Mouse (Mus musculus): Measurements from ENCODE around the gene Stard7. TPM values are rescaled to one million over a fixed set of nuclear protein-coding genes. Genes with fewer than 3 reads are reported as not detected.

The Stard7 gene
- 95.0 and 102 TPM in 2 replicates for polyA plus RNA-seq (2014; fragmentation: Nextera tagmentation; extraction: Ambion mirVana)

- H3K9ac ChIP-seq (ENCODE audit: low read length), result peak within 1 kb of the TSS; percentile 95
- peak within 1 kb of the TSS; percentile 88 for H3K4me2 ChIP-seq (ENCODE audit: low read depth, low read length, severe bottlenecking)
- peak within 1 kb of the TSS; percentile 95 for H3K4me3 ChIP-seq (ENCODE audit: low read depth, low read length)
- H3K27me3 ChIP-seq (ENCODE audit: control insufficient read depth, insufficient read depth, low read length), result no peaks in the 10 kb centered on the region
- peak; percentile 95 for DNase-seq (ENCODE audit: low spot score)
- no peaks in the 10 kb centered on the region for H3K4me1 ChIP-seq (replicated peaks; ENCODE audit: control insufficient read depth, insufficient read depth, low read length)
- H3K36me3 ChIP-seq (ENCODE audit: control insufficient read depth, insufficient read depth, low read length), result no peaks in the 10 kb centered on the region
- no peaks in the 10 kb centered on the region for H3K9me3 ChIP-seq (ENCODE audit: control insufficient read depth, low read length)
- ATAC-seq (replicated peaks; ENCODE audit: low FRiP score), result peak; percentile 98
- under 1% methylated on average over 49 of the region's 49 CpGs for WGBS
- H3K27ac ChIP-seq (ENCODE audit: low read depth, low read length), result peak within 1 kb of the TSS; percentile 91
Observed at GRCm38 (mm10) chr2:127269491-127270299, at the start of gene Stard7. Stard7 (plus strand) TSS chr2:127270218.

GRCm38 (mm10) chr2:127225261-127225660 is 44.8 kb upstream of the Stard7 start:
- 98% methylated on average over 3 of the region's 3 CpGs for WGBS
- peaks cover 48% of the 10 kb centered on the region for H3K36me3 ChIP-seq (ENCODE audit: control insufficient read depth, insufficient read depth, low read length)
- H3K9ac ChIP-seq (ENCODE audit: low read length), result no peak overlapping the region
- no peaks in the 10 kb centered on the region for H3K27me3 ChIP-seq (ENCODE audit: control insufficient read depth, insufficient read depth, low read length)
- no peak overlapping the region for H3K27ac ChIP-seq (ENCODE audit: low read depth, low read length)
- DNase-seq (ENCODE audit: low spot score) (no peak), ATAC-seq (replicated peaks; ENCODE audit: low FRiP score) (no peak)
- H3K9me3 ChIP-seq (ENCODE audit: control insufficient read depth, low read length), result no peaks in the 10 kb centered on the region
- H3K4me2 ChIP-seq (ENCODE audit: low read depth, low read length, severe bottlenecking), result no peak overlapping the region
- no peaks in the 10 kb centered on the region for H3K4me1 ChIP-seq (replicated peaks; ENCODE audit: control insufficient read depth, insufficient read depth, low read length)
- no peak overlapping the region for H3K4me3 ChIP-seq (ENCODE audit: low read depth, low read length)

GRCm38 (mm10) chr2:127237897-127238610 is 32.0 kb upstream of the Stard7 start:
- Histone ChIP-seq H3K9me3 (ENCODE audit: control insufficient read depth, low read length) (no peaks in the 10 kb centered on the region), H3K9ac (ENCODE audit: low read length) (no peak overlapping the region), H3K36me3 (ENCODE audit: control insufficient read depth, insufficient read depth, low read length) (peaks cover 22% of the 10 kb centered on the region; the same call in 1 of the 2 replicates), H3K4me3 (ENCODE audit: low read depth, low read length) (no peak overlapping the region), H3K4me2 (ENCODE audit: low read depth, low read length, severe bottlenecking) (no peak overlapping the region), H3K27me3 (ENCODE audit: control insufficient read depth, insufficient read depth, low read length) (no peaks in the 10 kb centered on the region), H3K27ac (ENCODE audit: low read depth, low read length) (no peak overlapping the region), H3K4me1 (replicated peaks; ENCODE audit: control insufficient read depth, insufficient read depth, low read length) (no peaks in the 10 kb centered on the region)
- ATAC-seq (replicated peaks; ENCODE audit: low FRiP score) (no peak), DNase-seq (ENCODE audit: low spot score) (no peak)
- 95% methylated on average over 11 of the region's 11 CpGs for WGBS

- Histone ChIP-seq H3K27me3 (ENCODE audit: control insufficient read depth, insufficient read depth, low read length) (no peaks in the 10 kb centered on the region), H3K4me1 (replicated peaks; ENCODE audit: control insufficient read depth, insufficient read depth, low read length) (no peaks in the 10 kb centered on the region), H3K4me3 (ENCODE audit: low read depth, low read length) (no peak overlapping the region), H3K9me3 (ENCODE audit: control insufficient read depth, low read length) (no peaks in the 10 kb centered on the region), H3K27ac (ENCODE audit: low read depth, low read length) (no peak overlapping the region), H3K36me3 (ENCODE audit: control insufficient read depth, insufficient read depth, low read length) (peaks cover 21% of the 10 kb centered on the region; the same call in 1 of the 2 replicates), H3K4me2 (ENCODE audit: low read depth, low read length, severe bottlenecking) (no peak overlapping the region), H3K9ac (ENCODE audit: low read length) (no peak overlapping the region)
- ATAC-seq (replicated peaks; ENCODE audit: low FRiP score), result no peak
- WGBS, result 89% methylated on average over 2 of the region's 2 CpGs
- no peak for DNase-seq (ENCODE audit: low spot score)
Observed at GRCm38 (mm10) chr2:127240065-127240464, 30.0 kb upstream of the Stard7 start.

GRCm38 (mm10) chr2:127247592-127248333 is 22.3 kb upstream of the Stard7 start, which contains the start of the genes Ciao1 and Tmem127:
Ciao1 (minus strand) TSS chr2:127247816.
Tmem127 (plus strand) TSS chr2:127247908.
- Histone ChIP-seq H3K27me3 (ENCODE audit: control insufficient read depth, insufficient read depth, low read length) (no peaks in the 10 kb centered on the region), H3K36me3 (ENCODE audit: control insufficient read depth, insufficient read depth, low read length) (no peaks in the 10 kb centered on the region; the same call in 1 of the 2 replicates), H3K27ac (ENCODE audit: low read depth, low read length) (0 out of 2 replicates have a peak within 1 kb of the TSS, but pooled peaks have one; percentile 41), H3K4me2 (ENCODE audit: low read depth, low read length, severe bottlenecking) (peak within 1 kb of the TSS; percentile 95), H3K9me3 (ENCODE audit: control insufficient read depth, low read length) (no peaks in the 10 kb centered on the region), H3K4me3 (ENCODE audit: low read depth, low read length) (peak within 1 kb of the TSS; percentile 86), H3K4me1 (replicated peaks; ENCODE audit: control insufficient read depth, insufficient read depth, low read length) (peaks cover 10% of the 10 kb centered on the region), H3K9ac (ENCODE audit: low read length) (peak within 1 kb of the TSS; percentile 77)
- DNase-seq (ENCODE audit: low spot score) (peak; percentile 99), ATAC-seq (replicated peaks; ENCODE audit: low FRiP score) (peak; percentile 98)
- WGBS, result under 1% methylated on average over 53 of the region's 53 CpGs

GRCm38 (mm10) chr2:127248334-127249004 is 21.5 kb upstream of the Stard7 start:
- 1% methylated on average over 39 of the region's 39 CpGs for WGBS

GRCm38 (mm10) chr2:127250291-127251008 is 19.6 kb upstream of the Stard7 start:
- H3K9ac ChIP-seq (ENCODE audit: low read length), result no peak overlapping the region
- 93% methylated on average over 9 of the region's 9 CpGs for WGBS
- ATAC-seq (replicated peaks; ENCODE audit: low FRiP score), result no peak

More at GRCm38 (mm10) chr2:127248334-127249004, 21.5 kb upstream of the Stard7 start:
- Histone ChIP-seq H3K27me3 (ENCODE audit: control insufficient read depth, insufficient read depth, low read length) (no peaks in the 10 kb centered on the region), H3K9me3 (ENCODE audit: control insufficient read depth, low read length) (no peaks in the 10 kb centered on the region), H3K27ac (ENCODE audit: low read depth, low read length) (0 out of 2 replicates have a peak overlapping the region, but pooled peaks have one; percentile 41), H3K36me3 (ENCODE audit: control insufficient read depth, insufficient read depth, low read length) (no peaks in the 10 kb centered on the region), H3K4me3 (ENCODE audit: low read depth, low read length) (peak overlapping the region; percentile 86), H3K9ac (ENCODE audit: low read length) (peak overlapping the region; percentile 77), H3K4me1 (replicated peaks; ENCODE audit: control insufficient read depth, insufficient read depth, low read length) (peaks cover 10% of the 10 kb centered on the region), H3K4me2 (ENCODE audit: low read depth, low read length, severe bottlenecking) (peak overlapping the region; percentile 95)
- peak; percentile 75 for DNase-seq (ENCODE audit: low spot score)
- peak; percentile 66 for ATAC-seq (replicated peaks; ENCODE audit: low FRiP score)

More at GRCm38 (mm10) chr2:127250291-127251008, 19.6 kb upstream of the Stard7 start:
- Histone ChIP-seq H3K27ac (ENCODE audit: low read depth, low read length) (no peak overlapping the region), H3K4me3 (ENCODE audit: low read depth, low read length) (no peak overlapping the region), H3K36me3 (ENCODE audit: control insufficient read depth, insufficient read depth, low read length) (no peaks in the 10 kb centered on the region), H3K4me2 (ENCODE audit: low read depth, low read length, severe bottlenecking) (no peak overlapping the region), H3K4me1 (replicated peaks; ENCODE audit: control insufficient read depth, insufficient read depth, low read length) (peaks cover 10% of the 10 kb centered on the region), H3K27me3 (ENCODE audit: control insufficient read depth, insufficient read depth, low read length) (no peaks in the 10 kb centered on the region), H3K9me3 (ENCODE audit: control insufficient read depth, low read length) (no peaks in the 10 kb centered on the region)
- DNase-seq (ENCODE audit: low spot score), result no peak
